Mouse (Mus musculus): ENCODE data around the gene Mterf1b.
"Not testable (repeated sequence)": the region's sequence is repeated elsewhere in the genome, so short reads cannot be mapped to it uniquely, and the experiment has no call there.

GRCm38 (mm10) chr5:4202276-4202810 is 10.2 kb downstream of the Mterf1b start:
- TF ChIP-seq USF1 (IDR thresholded peaks at IDR 0.05; ENCODE audit: low read depth); POLR2A (IDR thresholded peaks at IDR 0.05; ENCODE audit: insufficient read length, low read depth); MYOD1 (IDR thresholded peaks at IDR 0.05; ENCODE audit: control insufficient read depth in 1 of 3, insufficient read length in 2 of 3, low read depth in 2 of 3); E2F4 (IDR thresholded peaks at IDR 0.05; ENCODE audit: insufficient read depth); MAX (IDR thresholded peaks at IDR 0.05; ENCODE audit: low read depth): not testable (repeated sequence)
